Mouse (Mus musculus) bone marrow, adult 2 months (tissue): ENCODE measurements around the gene Pip5k1c. TPM values are rescaled to one million over a fixed set of nuclear protein-coding genes. Genes with fewer than 3 reads are reported as not detected.

Source experiments
- H3K27ac ChIP-seq: fragments of 200-500 bp; 2 replicates; pipeline ENCODE4 v1.5.1; 2012; ENCODE audit warnings: low read depth, mild to moderate bottlenecking, control low read depth, inconsistent platforms, low read length; ENCODE audit not compliant: control insufficient read depth, poor library complexity, insufficient read depth
- H3K4me1 ChIP-seq: fragments of 200-500 bp; 2 replicates; pipeline ENCODE4 v1.6.1; 2011; ENCODE audit warnings: low read length; ENCODE audit not compliant: control insufficient read depth, insufficient read depth
- H3K4me3 ChIP-seq: fragments of 200-500 bp; replicated peaks from 2 replicates; pipeline ENCODE3; 2011; ENCODE audit warnings: mild to moderate bottlenecking, low read depth, low read length, control low read depth; ENCODE audit not compliant: control insufficient read depth
- CTCF ChIP-seq: fragments of 200-500 bp; IDR thresholded peaks from 2 replicates; pipeline ENCODE4 v1.5.1; 2011; ENCODE audit warnings: low read length, control low read depth; ENCODE audit not compliant: control insufficient read depth, insufficient read depth
- POLR2A ChIP-seq: fragments of 200-500 bp; IDR thresholded peaks from 2 replicates; pipeline ENCODE4 v1.6.1; 2011; ENCODE audit warnings: low read depth, mild to moderate bottlenecking, control low read depth, low read length, borderline replicate concordance; ENCODE audit not compliant: control insufficient read depth
- WGBS: fragments of 180-500 bp; shearing (Covaris S2); methylation state at CpG from one replicate; pipeline ENCODE4 v1.1.7; 2018; 5-methylcytosine and 5-hydroxymethylcytosine counted together
- polyA plus RNA-seq: library from polyadenylated mRNA; stranded (reverse); fragments of >200 nt; gene quantifications from 2 replicates; pipeline ENCODE4 v1.2.4, GENCODE M21; 2011; ENCODE audit warnings: low replicate concordance; ENCODE audit not compliant: missing spikeins, insufficient read depth, insufficient read length

Gene Pip5k1c
- polyA plus RNA-seq, 1 experiment: 62.2 TPM

GRCm38 (mm10) chr10:81288601-81289000 lies 4.2 kb upstream of the Pip5k1c start:
- no peak overlapping the region for H3K4me3 ChIP-seq
- TF ChIP-seq CTCF (peak; percentile 46; the same call in 1 of the 2 replicates), POLR2A (no peak)
- 38% methylated on average over 6 of the region's 6 CpGs for WGBS
- no peak overlapping the region for H3K27ac ChIP-seq
- H3K4me1 ChIP-seq: peaks cover 4% of the 10 kb centered on the region; the same call in 1 of the 2 replicates

- peaks cover 4% of the 10 kb centered on the region; the same call in 1 of the 2 replicates for H3K4me1 ChIP-seq
- H3K4me3 ChIP-seq: no peak overlapping the region
- 15% methylated on average over 7 of the region's 7 CpGs for WGBS
- H3K27ac ChIP-seq: no peak overlapping the region
- TF ChIP-seq CTCF: peak; percentile 95
- TF ChIP-seq POLR2A: no peak
Observed at GRCm38 (mm10) chr10:81289278-81289677, 3.5 kb upstream of the Pip5k1c start.

- Histone ChIP-seq H3K27ac (no peak overlapping the region), H3K4me3 (no peak overlapping the region), H3K4me1 (peaks cover 7% of the 10 kb centered on the region)
- TF ChIP-seq CTCF: no peak
- TF ChIP-seq POLR2A: no peak
- WGBS: 71% methylated on average over 14 of the region's 14 CpGs
Observed at GRCm38 (mm10) chr10:81289811-81290210, 3.0 kb upstream of the Pip5k1c start.

GRCm38 (mm10) chr10:81290698-81291460 lies 1.9 kb upstream of the Pip5k1c start:
- peak overlapping the region; percentile 3 for H3K4me3 ChIP-seq
- peaks cover 10% of the 10 kb centered on the region for H3K4me1 ChIP-seq
- TF ChIP-seq POLR2A (0 out of 2 replicates have a peak, but pooled peaks have one; percentile 21), CTCF (no peak)
- peak overlapping the region; percentile 76 for H3K27ac ChIP-seq
- WGBS: 20% methylated on average over 24 of the region's 24 CpGs

GRCm38 (mm10) chr10:81291511-81292104 lies 1.2 kb upstream of the Pip5k1c start, which contains the start of gene Tjp3:
Gene Tjp3 (minus strand): TSS chr10:81291581.
- Histone ChIP-seq H3K27ac (peak within 1 kb of the TSS; percentile 76), H3K4me3 (peak within 1 kb of the TSS; percentile 3), H3K4me1 (peaks cover 17% of the 10 kb centered on the region)
- TF ChIP-seq POLR2A: no peak
- TF ChIP-seq CTCF: no peak
- WGBS: 18% methylated on average over 9 of the region's 9 CpGs

GRCm38 (mm10) chr10:81293334-81294030 lies 719 bp downstream of the Pip5k1c start:
- Histone ChIP-seq H3K4me3 (peak overlapping the region; percentile 81), H3K4me1 (peaks cover 22% of the 10 kb centered on the region), H3K27ac (peak overlapping the region; percentile 97)
- WGBS: 1% methylated on average over 25 of the region's 25 CpGs
- TF ChIP-seq CTCF (no peak), POLR2A (no peak)

GRCm38 (mm10) chr10:81294442-81294841 lies 1.7 kb downstream of the Pip5k1c start:
- H3K4me1 ChIP-seq: peaks cover 29% of the 10 kb centered on the region
- 25% methylated on average over 8 of the region's 8 CpGs for WGBS
- no peak for TF ChIP-seq CTCF
- TF ChIP-seq POLR2A: no peak
- H3K4me3 ChIP-seq: peak overlapping the region; percentile 20
- no peak overlapping the region for H3K27ac ChIP-seq

GRCm38 (mm10) chr10:81295185-81295584 lies 2.4 kb downstream of the Pip5k1c start:
- Histone ChIP-seq H3K27ac (no peak overlapping the region), H3K4me3 (no peak overlapping the region), H3K4me1 (peaks cover 36% of the 10 kb centered on the region)
- TF ChIP-seq POLR2A (no peak), CTCF (no peak)
- 80% methylated on average over 6 of the region's 6 CpGs for WGBS
